Mouse (Mus musculus) layer of hippocampus, adult 18-20 months (tissue): ENCODE data around the gene Cdk2ap2. TPM values are rescaled to one million over a fixed set of nuclear protein-coding genes. Genes with fewer than 3 reads are reported as not detected.
A peak's percentile ranks its signal among the peaks of the same experiment; 100 is the strongest.
"Not testable (repeated sequence)": the region's sequence is repeated elsewhere in the genome, so short reads cannot be mapped to it uniquely, and the experiment has no call there.

Experiments used
- DNase-seq, 2 experiments: peaks; one replicate each; pipeline ENCODE4 v3.0.0; 2022; ENCODE audit warnings: low spot score in 2 of 2
- total RNA-seq, 2 experiments: library from RNA; stranded (reverse); gene quantifications; 2 replicates each; pipeline ENCODE4 v1.2.3; 2021

Gene Cdk2ap2
- total RNA-seq, 2 experiments from 2014 or later: 36.2 to 38.7 TPM

DNA sequence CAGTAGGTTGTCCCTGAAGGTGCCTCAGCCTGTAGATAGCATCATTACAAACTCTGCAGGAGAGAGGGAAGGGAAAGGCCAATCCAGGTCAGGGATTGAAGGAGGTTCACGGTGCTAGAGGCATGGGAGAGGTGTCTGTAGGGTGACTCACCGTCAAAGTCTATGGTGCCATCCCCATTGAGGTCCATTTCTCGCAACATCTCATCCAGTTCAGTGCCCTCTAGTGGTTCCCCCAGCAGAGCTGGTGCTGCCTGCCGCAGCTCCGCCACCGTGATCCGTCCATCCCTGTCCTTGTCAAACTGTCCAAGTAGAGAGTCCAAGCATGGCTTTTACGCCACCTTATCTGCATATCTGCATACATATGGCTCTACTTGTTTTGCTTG, 39.0 kb downstream of the Cdk2ap2 start:
- not testable (repeated sequence) for DNase-seq

DNA sequence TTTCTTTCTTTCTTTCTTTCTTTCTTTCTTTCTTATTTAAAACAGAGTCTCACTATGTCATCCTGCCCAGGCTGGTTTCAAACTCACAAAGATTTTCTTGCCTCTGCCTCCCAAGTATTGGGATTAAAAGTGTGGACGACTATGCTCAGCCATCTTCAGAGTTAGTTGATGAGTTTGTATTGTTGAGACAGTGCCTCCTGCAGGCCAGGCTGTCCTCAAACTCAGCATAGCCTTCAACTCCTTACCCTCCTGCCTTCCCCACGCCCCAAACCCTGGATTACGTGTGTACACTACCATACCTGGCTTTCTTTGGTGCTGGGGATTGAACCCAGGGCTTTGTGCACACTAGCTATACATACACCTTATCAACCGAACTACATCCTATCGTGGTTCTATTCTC, 39.5 kb downstream of the Cdk2ap2 start:
- DNase-seq: no peak

- no peak for DNase-seq
Measured at GRCm38 (mm10) chr19:4137913-4138312, 40.9 kb downstream of the Cdk2ap2 start.

DNA sequence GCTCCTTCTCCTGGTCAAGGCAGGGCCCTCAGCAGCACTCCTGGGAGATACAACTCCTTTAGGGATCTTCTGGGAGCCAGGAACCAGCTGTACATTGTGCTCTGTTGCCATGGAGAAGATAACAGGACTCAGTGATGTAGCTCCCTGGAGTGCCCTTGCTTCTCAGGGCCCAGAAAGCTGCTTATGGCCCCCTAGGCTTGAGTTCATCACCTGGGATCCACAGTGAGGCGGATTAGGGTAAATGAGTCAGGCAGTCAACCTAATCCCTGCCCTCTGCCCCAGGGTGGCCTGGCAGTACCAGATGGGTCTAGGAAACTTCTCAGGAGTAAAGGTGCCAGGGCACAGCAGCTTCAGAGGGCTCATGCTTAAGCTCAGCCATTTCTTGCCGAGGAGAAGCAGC, 42.5 kb downstream of the Cdk2ap2 start, which contains the start of gene Gpr152:
TSS of gene Gpr152 (plus strand) at position 342 of the 400 bp plus-strand sequence.
- no peak for DNase-seq

- DNase-seq: no peak
Measured at GRCm38 (mm10) chr19:4140147-4140546, 43.2 kb downstream of the Cdk2ap2 start.

DNA sequence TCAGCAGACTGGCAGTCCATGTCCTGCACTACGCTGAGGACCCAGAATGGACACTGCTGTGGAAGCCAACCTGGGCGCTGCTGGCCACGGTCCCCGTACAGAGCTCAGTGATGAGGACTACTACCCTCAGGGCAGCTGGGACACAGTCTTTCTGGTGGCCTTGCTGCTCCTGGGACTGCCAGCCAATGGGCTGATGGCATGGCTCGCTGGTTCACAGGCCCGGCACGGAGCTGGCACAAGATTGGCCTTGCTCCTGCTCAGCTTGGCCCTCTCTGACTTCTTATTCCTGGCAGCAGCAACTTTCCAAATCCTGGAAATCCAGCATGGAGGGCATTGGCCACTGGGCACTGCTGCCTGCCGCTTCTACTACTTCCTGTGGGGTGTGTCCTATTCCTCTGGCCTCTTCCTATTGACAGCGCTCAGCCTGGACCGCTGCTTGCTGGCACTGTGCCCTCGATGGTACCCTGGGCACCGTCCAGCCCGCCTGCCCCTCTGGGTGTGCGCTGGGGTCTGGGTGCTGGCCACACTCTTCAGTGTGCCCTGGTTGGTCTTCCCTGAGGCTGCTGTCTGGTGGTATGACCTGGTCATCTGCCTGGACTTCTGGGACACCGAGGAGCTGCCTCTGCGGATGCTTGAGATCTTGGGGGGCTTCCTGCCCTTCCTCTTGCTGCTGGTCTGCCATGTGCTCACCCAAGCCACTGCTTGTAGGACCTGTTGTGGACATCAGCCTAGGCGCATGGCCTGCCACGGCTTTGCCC, 45.6 kb downstream of the Cdk2ap2 start:
- no peak for DNase-seq

- no peak for DNase-seq
Measured at GRCm38 (mm10) chr19:4143759-4144268, 46.8 kb downstream of the Cdk2ap2 start, which contains the start of gene Cabp4. Gene Cabp4, minus strand, starts transcription at chr19:4144033.

DNA sequence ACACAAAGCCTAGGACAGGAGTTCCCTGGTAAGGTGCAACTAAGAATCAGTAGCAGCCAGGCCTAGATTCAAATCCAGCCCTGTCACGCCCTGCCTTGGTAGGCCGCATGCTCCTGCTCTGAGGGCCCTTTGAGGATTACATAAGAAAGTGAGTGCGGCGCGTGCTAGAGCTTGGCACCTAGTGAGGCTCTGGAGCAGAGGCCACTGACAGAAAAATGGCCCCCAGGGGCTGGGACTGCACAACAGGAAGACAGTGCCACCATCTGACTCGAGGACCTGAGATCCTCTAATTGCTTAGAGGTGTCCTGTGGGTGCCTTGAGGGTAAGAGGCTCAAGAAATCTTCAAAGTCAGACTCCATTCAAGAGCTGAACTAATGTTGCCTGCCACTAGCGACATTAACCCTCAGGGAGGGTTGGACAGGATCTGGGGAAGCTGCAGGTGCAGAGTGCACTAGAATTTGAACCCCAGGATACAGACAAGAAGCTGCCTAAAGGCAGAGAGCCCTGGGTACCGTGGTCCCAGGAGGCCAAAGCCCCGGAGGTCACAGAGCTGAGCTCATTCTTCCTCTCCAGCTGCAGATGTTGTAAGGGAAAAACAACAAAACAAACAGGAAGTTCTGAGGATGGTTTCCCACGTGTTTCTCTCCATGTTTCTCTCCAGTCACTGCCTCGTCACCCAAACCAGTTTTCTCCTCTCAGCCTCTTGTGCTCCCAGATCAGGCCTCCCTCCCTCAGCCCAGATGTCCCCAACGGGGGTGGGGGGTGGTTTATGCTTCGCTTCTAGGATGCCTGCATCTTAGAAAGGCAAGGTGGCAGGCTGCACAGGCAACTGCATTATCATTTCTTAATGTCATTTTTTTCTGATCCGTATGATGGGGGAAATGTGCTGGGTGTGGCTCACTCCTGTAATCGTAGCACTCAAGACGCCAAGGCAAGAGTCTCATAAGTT, 47.8 kb downstream of the Cdk2ap2 start:
- DNase-seq: no peak

DNA sequence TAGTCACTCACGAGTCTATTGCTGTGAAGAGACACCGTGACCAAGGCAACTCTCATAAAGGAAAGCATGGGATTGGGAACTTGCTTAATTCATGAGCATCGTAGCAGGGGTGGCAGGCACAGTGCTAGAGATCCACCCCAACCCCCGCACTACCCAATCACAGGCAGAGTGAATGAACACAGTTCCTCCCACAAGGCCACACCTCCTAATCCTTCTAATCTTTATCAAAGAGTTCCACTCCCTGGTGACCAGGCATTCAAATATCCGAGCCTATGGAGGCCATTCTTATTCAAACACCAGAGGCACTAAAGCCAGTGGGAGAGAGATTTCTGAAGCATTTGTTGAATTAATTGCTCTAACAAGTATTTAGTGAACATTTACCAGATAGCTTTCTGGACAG, 49.0 kb downstream of the Cdk2ap2 start:
- DNase-seq: no peak

DNA sequence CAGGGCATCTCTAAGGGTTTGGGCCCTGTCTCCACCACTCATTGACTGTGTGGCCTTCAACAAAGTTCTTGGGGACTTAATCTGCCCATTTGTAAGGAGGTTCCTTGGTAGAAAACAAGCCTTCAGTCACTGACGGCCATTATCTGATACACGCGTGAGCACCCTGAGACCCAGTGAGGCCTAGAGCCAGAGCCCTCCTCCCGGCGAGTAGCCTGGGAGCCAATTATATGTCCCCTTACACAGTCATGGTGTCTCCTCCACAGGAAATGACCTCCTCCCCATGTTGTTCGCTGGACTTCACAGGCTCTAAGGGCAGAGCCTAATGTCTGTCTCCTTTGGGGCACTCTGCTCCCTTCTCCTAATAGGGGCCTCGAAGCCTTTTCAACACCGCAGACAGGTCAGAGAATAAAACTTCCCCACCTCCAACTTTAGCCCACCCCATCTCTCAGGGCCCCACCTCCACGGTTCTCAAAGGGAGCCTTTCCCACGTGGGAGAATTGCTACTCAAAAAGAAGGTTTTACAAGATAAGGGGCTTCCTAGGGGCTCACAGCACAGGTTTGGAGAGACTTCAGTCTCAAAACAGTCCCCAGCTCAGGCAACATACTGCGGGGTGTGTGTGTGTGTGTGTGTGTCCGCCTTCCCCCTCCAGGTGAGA, 49.5 kb downstream of the Cdk2ap2 start:
- no peak for DNase-seq

DNA sequence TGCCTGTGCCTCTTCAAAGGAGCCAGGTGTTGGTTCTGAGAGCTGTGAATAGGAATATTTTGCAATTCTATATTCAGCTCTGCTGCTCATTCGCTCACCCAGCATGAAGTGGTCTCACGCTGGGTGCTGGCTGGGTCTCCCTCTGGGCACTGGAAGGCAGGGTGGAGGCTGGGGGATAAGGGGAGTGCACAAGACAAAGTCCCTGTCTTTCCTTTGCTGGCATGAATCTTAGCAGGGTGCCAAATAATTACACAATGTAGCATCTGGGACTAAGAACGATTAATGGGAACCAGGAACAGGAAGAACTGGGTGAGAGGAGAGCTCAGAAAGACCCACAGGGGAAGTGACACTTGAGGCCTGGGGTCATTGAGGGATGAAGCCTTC, 50.0 kb downstream of the Cdk2ap2 start:
- DNase-seq: no peak

DNA sequence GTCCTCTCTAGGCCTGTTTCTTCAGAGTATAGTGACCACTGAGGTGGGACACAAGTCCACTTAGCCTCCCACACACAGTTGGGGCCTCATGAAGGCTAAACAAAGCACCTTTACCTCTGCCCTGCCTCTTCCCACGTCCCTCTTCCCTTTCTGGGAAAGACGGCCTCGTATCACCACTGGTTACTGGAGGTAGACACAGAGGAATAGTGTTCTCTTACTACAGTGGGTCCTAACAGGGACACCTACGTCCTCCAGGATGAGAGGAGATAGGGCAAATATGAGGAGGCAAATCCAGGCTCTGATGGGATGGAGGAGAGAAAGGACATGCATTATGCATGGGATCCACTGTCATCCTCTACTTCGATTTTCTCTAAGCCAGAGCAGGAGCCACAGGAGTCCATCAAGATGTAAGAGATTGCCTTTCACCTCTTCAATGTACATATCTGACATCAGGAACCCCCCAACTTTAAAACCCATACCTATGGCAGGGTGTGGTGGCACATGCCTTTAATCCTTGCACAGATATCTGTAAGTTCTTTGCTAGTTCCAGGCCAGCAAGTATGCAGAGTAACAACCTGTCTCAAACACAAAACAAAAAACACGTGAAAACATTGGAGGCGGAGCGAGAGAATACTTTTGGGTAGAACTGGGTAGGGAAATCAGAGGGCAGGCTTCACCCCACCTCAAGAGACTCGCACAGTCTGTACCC, 51.0 kb downstream of the Cdk2ap2 start:
- DNase-seq: no peak

- DNase-seq: peak; percentile 89 to 97
Measured at GRCm38 (mm10) chr19:4148491-4148806, 51.5 kb downstream of the Cdk2ap2 start, which contains the start of gene Coro1b. Gene Coro1b, plus strand, starts transcription at chr19:4148619.

Other genes starting within 250 kb of the Cdk2ap2 start
- 100 to 1,000 TPM in 1 of 2 experiments, 10 to 100 TPM in 1; 85.8 to 106 TPM for gene Chka, start 245.4 kb upstream of the Cdk2ap2 start, total RNA-seq
- 10 to 100 TPM; 17.4 to 20.6 TPM for gene Tcirg1, start 190.0 kb upstream of the Cdk2ap2 start, total RNA-seq
- gene Ndufs8, start 184.4 kb upstream of the Cdk2ap2 start, total RNA-seq: 100 to 1,000 TPM; 144 to 147 TPM
- 1 to 10 TPM; 3.2 to 3.5 TPM for gene Aldh3b1, start 167.4 kb upstream of the Cdk2ap2 start, total RNA-seq
- 10 to 100 TPM; 13.6 to 15.9 TPM for gene Unc93b1, start 162.0 kb upstream of the Cdk2ap2 start, total RNA-seq
- gene Aldh3b3, start 138.5 kb upstream of the Cdk2ap2 start, total RNA-seq: not detected
- gene Aldh3b2, start 124.9 kb upstream of the Cdk2ap2 start, total RNA-seq: under 1 TPM; 0.53 to 0.99 TPM
- 1 to 10 TPM; 2.1 to 2.6 TPM for gene Acy3, start 110.6 kb upstream of the Cdk2ap2 start, total RNA-seq
- gene Tbx10, start 104.4 kb upstream of the Cdk2ap2 start, total RNA-seq: not detected
- gene Nudt8, start 96.6 kb upstream of the Cdk2ap2 start, total RNA-seq: 10 to 100 TPM in 1 of 2 experiments, 1 to 10 TPM in 1; 9.5 to 10.1 TPM
- 1 to 10 TPM in 1 of 2 experiments, under 1 TPM in 1; 0.97 to 1.3 TPM for gene Gm49405, start 96.6 kb upstream of the Cdk2ap2 start, total RNA-seq
- 1 to 10 TPM; 2.9 to 3.2 TPM for gene Doc2g, start 93.9 kb upstream of the Cdk2ap2 start, total RNA-seq
- gene Ndufv1, start 84.4 kb upstream of the Cdk2ap2 start, total RNA-seq: 100 to 1,000 TPM; 257 TPM
- gene Gstp1, start 59.2 kb upstream of the Cdk2ap2 start, total RNA-seq: 100 to 1,000 TPM; 455 to 471 TPM
- gene Gstp2, start 51.2 kb upstream of the Cdk2ap2 start, total RNA-seq: 10 to 100 TPM; 44.0 to 76.5 TPM
- gene Gstp3, start 37.6 kb upstream of the Cdk2ap2 start, total RNA-seq: not detected
- gene Cabp2, start 15.6 kb upstream of the Cdk2ap2 start, total RNA-seq: not detected
- gene Pitpnm1, start 2.8 kb downstream of the Cdk2ap2 start, total RNA-seq: 100 to 1,000 TPM; 174 to 181 TPM
- gene Aip, start 28.7 kb downstream of the Cdk2ap2 start, total RNA-seq: 100 to 1,000 TPM; 121 to 140 TPM
- not detected for gene Gpr152, start 42.6 kb downstream of the Cdk2ap2 start, total RNA-seq
- under 1 TPM; 0.22 to 0.30 TPM for gene Cabp4, start 46.9 kb downstream of the Cdk2ap2 start, total RNA-seq
- gene Coro1b, start 51.4 kb downstream of the Cdk2ap2 start, total RNA-seq: 10 to 100 TPM; 77.0 to 97.3 TPM
- gene Ptprcap, start 56.4 kb downstream of the Cdk2ap2 start, total RNA-seq: 1 to 10 TPM; 1.6 to 2.5 TPM
- gene Rps6kb2, start 66.2 kb downstream of the Cdk2ap2 start, total RNA-seq: 10 to 100 TPM; 32.7 to 38.3 TPM
- 1 to 10 TPM; 6.3 to 7.1 TPM for gene Carns1, start 78.3 kb downstream of the Cdk2ap2 start, total RNA-seq
- 1 to 10 TPM in 1 of 2 experiments, under 1 TPM in 1; 0.52 to 1.0 TPM for gene Tbc1d10c, start 94.1 kb downstream of the Cdk2ap2 start, total RNA-seq
- gene Ppp1ca, start 94.9 kb downstream of the Cdk2ap2 start, total RNA-seq: 100 to 1,000 TPM; 268 TPM
- gene Rad9a, start 104.5 kb downstream of the Cdk2ap2 start, total RNA-seq: 1 to 10 TPM; 7.9 to 9.6 TPM
- under 1 TPM; 0.38 to 0.57 TPM for gene Clcf1, start 117.1 kb downstream of the Cdk2ap2 start, total RNA-seq
- not detected for gene AC109138.7, start 117.2 kb downstream of the Cdk2ap2 start, total RNA-seq
- gene Pold4, start 134.7 kb downstream of the Cdk2ap2 start, total RNA-seq: 10 to 100 TPM; 14.4 to 16.5 TPM
- gene Ssh3, start 172.0 kb downstream of the Cdk2ap2 start, total RNA-seq: 10 to 100 TPM; 49.5 to 49.6 TPM
- 10 to 100 TPM; 58.5 to 59.2 TPM for gene Ankrd13d, start 186.0 kb downstream of the Cdk2ap2 start, total RNA-seq
- 100 to 1,000 TPM; 184 to 192 TPM for gene Grk2, start 209.0 kb downstream of the Cdk2ap2 start, total RNA-seq